Mouse (Mus musculus): ENCODE results near the gene Gm11232. TPM values are rescaled to one million over a fixed set of nuclear protein-coding genes. Genes with fewer than 3 reads are reported as not detected.

Gm11232 gene
- 0.79 TPM in 1 of 2 replicates, not detected in the other for total RNA-seq (2014; rRNA removed)
- not detected in 2 replicates for polyA plus RNA-seq (2015; fragmentation: Nextera tagmentation; extraction: Ambion mirVana)

DNA sequence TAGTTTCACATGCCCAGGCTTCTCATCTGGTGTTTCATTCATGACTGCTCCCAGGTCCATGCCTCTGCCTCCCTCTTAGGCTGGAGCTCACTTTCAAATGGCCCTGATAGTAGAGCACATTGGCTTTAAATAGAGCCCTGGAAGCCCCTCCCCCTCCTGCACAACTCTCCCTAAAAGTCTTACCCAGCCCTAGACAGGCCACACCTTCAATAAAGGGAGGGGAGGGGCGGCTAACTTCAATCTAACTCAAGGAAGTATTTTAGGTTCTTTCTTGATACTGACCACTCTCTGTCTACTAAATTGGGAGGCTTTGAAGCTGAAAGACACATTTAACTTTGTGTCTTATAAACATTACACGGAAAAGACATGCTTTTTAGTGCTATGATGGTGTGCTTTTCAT is at the start of gene Gm11232:
TSS of gene Gm11232 (minus strand) at position 101 of the 400 bp plus-strand sequence.
- no peak within 1 kb of the TSS for H3K4me2 ChIP-seq (ENCODE audit: low read depth, low read length)
- no peak for ATAC-seq
- no peak within 1 kb of the TSS for H3K4me3 ChIP-seq (ENCODE audit: low read length)
- H3K9me3 ChIP-seq (ENCODE audit: low read length), result no peaks in the 10 kb centered on the region
- H3K9ac ChIP-seq (replicated peaks; ENCODE audit: low read length), result no peak within 1 kb of the TSS
- 75% methylated on average over 2 of the region's 2 CpGs for WGBS
- no peaks in the 10 kb centered on the region for H3K36me3 ChIP-seq (ENCODE audit: insufficient read depth, low read length)
- no peaks in the 10 kb centered on the region for H3K27me3 ChIP-seq (ENCODE audit: insufficient read depth, low read length)
- H3K4me1 ChIP-seq (ENCODE audit: insufficient read depth, low read length), result no peaks in the 10 kb centered on the region
- no peak within 1 kb of the TSS for H3K27ac ChIP-seq
- DNase-seq (ENCODE audit: low spot score), result no peak
- no peak for TF ChIP-seq CTCF (IDR thresholded peaks at IDR 0.05; ENCODE audit: low read depth)

DNA sequence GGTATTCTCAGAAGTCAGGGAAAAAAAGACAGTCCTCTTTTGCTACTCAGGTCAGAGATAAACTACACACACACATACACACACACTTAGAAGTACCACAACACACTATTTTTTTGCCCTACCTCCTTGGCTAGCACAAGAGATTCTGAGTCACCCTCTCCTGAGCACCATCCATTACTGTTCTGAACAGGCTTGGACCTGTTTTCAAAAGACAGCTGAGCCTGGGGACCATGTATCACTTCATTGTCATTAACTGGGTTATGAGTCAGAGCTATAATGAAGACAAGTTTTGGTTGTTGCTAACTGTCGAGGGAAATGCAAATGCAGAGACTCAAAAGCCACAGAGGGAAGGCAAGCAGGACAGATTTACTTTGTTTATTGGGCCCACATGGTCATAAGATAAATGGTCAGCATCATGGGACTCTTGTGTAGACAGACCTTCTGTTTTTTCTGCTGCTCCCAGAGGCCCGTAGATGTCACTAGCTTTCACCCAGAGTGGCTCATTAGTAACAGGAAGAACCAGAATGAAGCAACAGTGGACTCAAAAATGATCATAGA is 48.3 kb upstream of the Gm11232 start:
- H3K9ac ChIP-seq (replicated peaks; ENCODE audit: low read length), result no peak overlapping the region
- H3K4me2 ChIP-seq (ENCODE audit: low read depth, low read length), result no peak overlapping the region
- no peak for TF ChIP-seq CTCF (IDR thresholded peaks at IDR 0.05; ENCODE audit: low read depth)
- 63% methylated on average over 2 of the region's 2 CpGs for WGBS
- no peak overlapping the region for H3K27ac ChIP-seq
- no peak for DNase-seq (ENCODE audit: low spot score)
- ATAC-seq, result no peak
- H3K4me1 ChIP-seq (ENCODE audit: insufficient read depth, low read length), result no peaks in the 10 kb centered on the region
- no peaks in the 10 kb centered on the region for H3K36me3 ChIP-seq (ENCODE audit: insufficient read depth, low read length)
- H3K9me3 ChIP-seq (ENCODE audit: low read length), result no peaks in the 10 kb centered on the region
- no peaks in the 10 kb centered on the region for H3K27me3 ChIP-seq (ENCODE audit: insufficient read depth, low read length)
- no peak overlapping the region for H3K4me3 ChIP-seq (ENCODE audit: low read length)

DNA sequence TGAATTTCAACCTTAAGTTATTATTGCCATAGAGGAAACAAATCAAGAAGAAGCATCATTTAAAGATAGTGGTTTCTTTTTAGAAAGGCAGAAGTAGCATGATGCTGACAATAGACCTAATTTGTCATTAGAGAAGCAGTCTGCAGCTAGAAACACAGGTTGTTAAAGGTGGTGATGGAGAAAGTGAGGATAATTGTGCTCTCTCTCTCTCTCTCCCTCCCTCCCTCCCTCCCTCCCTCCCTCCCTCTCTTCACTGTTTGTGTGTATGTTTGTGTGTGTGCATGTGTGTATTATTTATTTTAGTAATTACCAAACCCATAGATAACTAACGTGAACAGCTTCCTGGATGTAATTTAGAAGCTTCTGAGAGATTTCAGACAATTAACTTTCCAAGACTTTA is 7.8 kb upstream of the Gm11232 start:
- TF ChIP-seq CTCF (IDR thresholded peaks at IDR 0.05; ENCODE audit: low read depth), result no peak
- 60% methylated on average over 1 of the region's 1 CpGs for WGBS
- no peak for ATAC-seq
- H3K36me3 ChIP-seq (ENCODE audit: insufficient read depth, low read length), result no peaks in the 10 kb centered on the region
- no peaks in the 10 kb centered on the region for H3K4me1 ChIP-seq (ENCODE audit: insufficient read depth, low read length)
- H3K27ac ChIP-seq, result no peak overlapping the region
- no peaks in the 10 kb centered on the region for H3K9me3 ChIP-seq (ENCODE audit: low read length)
- H3K27me3 ChIP-seq (ENCODE audit: insufficient read depth, low read length), result no peaks in the 10 kb centered on the region
- no peak overlapping the region for H3K9ac ChIP-seq (replicated peaks; ENCODE audit: low read length)
- H3K4me3 ChIP-seq (ENCODE audit: low read length), result no peak overlapping the region
- DNase-seq (ENCODE audit: low spot score), result no peak
- H3K4me2 ChIP-seq (ENCODE audit: low read depth, low read length), result no peak overlapping the region

DNA sequence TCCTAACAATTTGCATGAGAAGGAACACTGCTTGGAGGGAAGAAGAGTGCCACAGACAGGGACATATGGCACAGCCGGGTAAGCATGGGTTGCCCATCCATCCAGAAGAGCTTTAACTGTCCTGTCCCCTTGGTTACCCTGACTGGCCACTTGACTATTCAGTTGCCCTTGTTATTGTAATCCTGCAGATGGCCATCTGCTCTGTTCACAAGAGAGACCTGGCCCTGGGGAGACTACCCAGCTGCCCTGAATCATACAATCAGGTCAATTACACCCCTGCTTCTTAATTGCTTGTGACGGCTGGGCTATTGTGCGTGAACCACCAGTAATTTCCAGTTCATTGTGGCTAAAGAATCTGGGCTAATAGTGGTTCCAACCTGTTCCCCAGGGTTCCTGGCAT is 7.3 kb upstream of the Gm11232 start:
- Histone ChIP-seq H3K9me3 (ENCODE audit: low read length) (no peaks in the 10 kb centered on the region), H3K4me1 (ENCODE audit: insufficient read depth, low read length) (no peaks in the 10 kb centered on the region), H3K4me2 (ENCODE audit: low read depth, low read length) (no peak overlapping the region), H3K36me3 (ENCODE audit: insufficient read depth, low read length) (no peaks in the 10 kb centered on the region), H3K27ac (no peak overlapping the region), H3K4me3 (ENCODE audit: low read length) (no peak overlapping the region), H3K9ac (replicated peaks; ENCODE audit: low read length) (no peak overlapping the region), H3K27me3 (ENCODE audit: insufficient read depth, low read length) (no peaks in the 10 kb centered on the region)
- DNase-seq (ENCODE audit: low spot score) (peak; percentile 88), ATAC-seq (peak; percentile 100)
- 14% methylated on average over 3 of the region's 3 CpGs for WGBS
- TF ChIP-seq CTCF (IDR thresholded peaks at IDR 0.05; ENCODE audit: low read depth), result no peak

DNA sequence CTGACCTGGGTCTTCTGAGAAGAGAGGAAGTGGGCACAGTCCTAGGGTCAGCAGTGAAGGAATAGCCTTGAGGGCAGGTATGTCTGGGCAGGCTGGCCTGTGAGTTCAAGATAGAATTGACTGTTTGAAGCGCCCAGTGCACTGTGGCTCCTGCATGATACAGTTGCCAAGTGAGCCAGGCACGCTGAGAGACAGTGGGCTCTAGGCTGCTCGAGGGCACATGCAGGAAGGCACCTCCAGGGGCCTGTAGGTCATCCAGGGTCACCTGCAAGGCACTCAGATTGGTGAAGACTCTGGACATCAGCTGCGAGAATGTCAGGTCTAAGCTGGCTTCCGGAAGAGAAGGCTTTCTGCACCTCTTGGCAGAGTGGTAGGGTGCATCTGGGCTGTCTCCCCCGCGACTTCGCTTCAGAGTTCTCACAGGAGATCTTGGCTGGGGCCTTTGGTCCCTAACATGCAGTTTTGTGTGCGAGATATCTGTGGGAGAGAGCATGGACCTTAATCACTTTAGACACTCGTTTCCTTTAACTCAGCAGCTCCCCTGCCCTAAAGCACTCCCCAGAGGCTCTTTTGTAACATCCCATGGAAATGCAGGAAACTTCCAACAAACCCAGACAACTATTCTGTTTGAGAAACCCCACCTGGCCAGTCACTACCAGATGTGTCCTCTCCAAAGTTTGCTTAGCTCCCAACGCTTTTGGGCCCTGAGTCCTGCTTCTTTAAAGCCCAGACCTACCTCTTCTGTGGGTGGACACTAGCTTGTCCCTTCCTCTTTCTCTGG is 1.1 kb downstream of the Gm11232 start:
- Histone ChIP-seq H3K9me3 (ENCODE audit: low read length) (no peaks in the 10 kb centered on the region), H3K9ac (replicated peaks; ENCODE audit: low read length) (no peak overlapping the region), H3K4me3 (ENCODE audit: low read length) (no peak overlapping the region), H3K4me1 (ENCODE audit: insufficient read depth, low read length) (no peaks in the 10 kb centered on the region), H3K4me2 (ENCODE audit: low read depth, low read length) (no peak overlapping the region), H3K27me3 (ENCODE audit: insufficient read depth, low read length) (no peaks in the 10 kb centered on the region), H3K36me3 (ENCODE audit: insufficient read depth, low read length) (no peaks in the 10 kb centered on the region), H3K27ac (no peak overlapping the region)
- WGBS, result 83% methylated on average over 11 of the region's 11 CpGs
- DNase-seq (ENCODE audit: low spot score) (no peak), ATAC-seq (no peak)
- TF ChIP-seq CTCF (IDR thresholded peaks at IDR 0.05; ENCODE audit: low read depth), result no peak

DNA sequence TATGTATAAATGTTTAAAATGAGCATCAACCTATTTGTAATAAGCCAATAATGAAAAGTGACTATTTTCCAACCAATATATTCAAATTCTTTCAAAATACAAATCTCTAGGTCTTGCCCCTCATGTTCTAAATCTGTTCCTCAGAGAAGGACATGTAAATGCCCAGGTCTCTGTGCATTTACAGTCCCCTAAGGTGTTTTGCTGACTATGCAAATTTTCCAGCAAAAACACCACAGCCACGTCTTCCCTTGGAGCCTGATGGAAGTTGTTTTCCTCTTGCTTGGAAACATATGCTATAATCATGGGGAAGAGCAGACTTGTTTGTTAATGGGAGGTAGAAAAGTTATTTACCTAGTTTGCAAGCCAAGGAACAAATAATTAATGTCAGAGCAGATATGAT is 12.0 kb downstream of the Gm11232 start:
- Histone ChIP-seq H3K9me3 (ENCODE audit: low read length) (no peaks in the 10 kb centered on the region), H3K27ac (no peak overlapping the region), H3K27me3 (ENCODE audit: insufficient read depth, low read length) (no peaks in the 10 kb centered on the region), H3K4me2 (ENCODE audit: low read depth, low read length) (no peak overlapping the region), H3K9ac (replicated peaks; ENCODE audit: low read length) (no peak overlapping the region), H3K4me1 (ENCODE audit: insufficient read depth, low read length) (no peaks in the 10 kb centered on the region), H3K4me3 (ENCODE audit: low read length) (no peak overlapping the region), H3K36me3 (ENCODE audit: insufficient read depth, low read length) (no peaks in the 10 kb centered on the region)
- ATAC-seq, result no peak
- TF ChIP-seq CTCF (IDR thresholded peaks at IDR 0.05; ENCODE audit: low read depth), result no peak
- no peak for DNase-seq (ENCODE audit: low spot score)
- WGBS, result 41% methylated on average over 1 of the region's 1 CpGs

DNA sequence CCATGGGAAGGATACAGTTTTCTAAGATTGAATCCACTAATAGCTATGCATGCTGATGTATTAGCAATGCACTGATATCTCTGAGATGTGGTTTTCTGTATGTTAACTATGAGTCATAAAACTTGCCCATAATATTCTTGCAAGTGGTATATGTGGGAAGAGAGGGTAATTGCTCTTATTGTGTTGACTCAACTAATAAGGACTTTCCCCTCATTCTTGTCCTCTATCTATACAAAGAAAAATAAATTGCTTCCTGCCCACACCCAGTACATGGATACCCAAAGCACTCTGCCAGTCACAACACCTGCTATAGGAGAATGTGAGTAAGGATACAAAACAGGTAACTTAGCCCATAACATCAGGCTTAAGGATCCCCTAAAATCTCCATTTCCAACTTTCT is 21.2 kb downstream of the Gm11232 start:
- Histone ChIP-seq H3K9ac (replicated peaks; ENCODE audit: low read length) (no peak overlapping the region), H3K4me1 (ENCODE audit: insufficient read depth, low read length) (no peaks in the 10 kb centered on the region), H3K4me2 (ENCODE audit: low read depth, low read length) (no peak overlapping the region), H3K9me3 (ENCODE audit: low read length) (no peaks in the 10 kb centered on the region), H3K36me3 (ENCODE audit: insufficient read depth, low read length) (no peaks in the 10 kb centered on the region), H3K27me3 (ENCODE audit: insufficient read depth, low read length) (no peaks in the 10 kb centered on the region), H3K27ac (no peak overlapping the region), H3K4me3 (ENCODE audit: low read length) (no peak overlapping the region)
- ATAC-seq (no peak), DNase-seq (ENCODE audit: low spot score) (no peak)
- TF ChIP-seq CTCF (IDR thresholded peaks at IDR 0.05; ENCODE audit: low read depth), result no peak
